Mouse (Mus musculus): ENCODE measurements at regions not wholly inside any gene's neighbourhood (a gene's known extent, or its start where the extent isn't known, plus 50 kb on each side); places are given as distances from the start of the nearest gene placed in this dataset.
"Not testable (repeated sequence)": the region's sequence is repeated elsewhere in the genome, so short reads cannot be mapped to it uniquely, and the experiment has no call there.

- no peak for ATAC-seq
- H3K27ac ChIP-seq, result no peak overlapping the region
Measured at GRCm38 (mm10) chr7:64101679-64102078, 52.0 kb upstream of the Trpm1 start.

GRCm38 (mm10) chr7:64099606-64100005 is 54.0 kb upstream of the Trpm1 start:
- Histone ChIP-seq H3K4me2 (replicated peaks) (no peak overlapping the region), H3K4me1 (replicated peaks) (no peaks in the 10 kb centered on the region), H3K9ac (replicated peaks) (no peak overlapping the region), H3K36me3 (no peaks in the 10 kb centered on the region), H3K4me3 (replicated peaks) (no peak overlapping the region), H3K9me3 (no peaks in the 10 kb centered on the region), H3K27ac (no peak overlapping the region), H3K27me3 (no peaks in the 10 kb centered on the region)
- 93% methylated on average over 3 of the region's 3 CpGs for WGBS
- ATAC-seq, result no peak

More at GRCm38 (mm10) chr7:64101679-64102078, 52.0 kb upstream of the Trpm1 start:
- H3K4me1 ChIP-seq (replicated peaks), result no peaks in the 10 kb centered on the region
- no peak overlapping the region for H3K9ac ChIP-seq (replicated peaks)
- WGBS, result 97% methylated on average over 1 of the region's 1 CpGs
- no peak overlapping the region for H3K4me3 ChIP-seq (replicated peaks)
- H3K36me3 ChIP-seq, result no peaks in the 10 kb centered on the region
- H3K4me2 ChIP-seq (replicated peaks), result no peak overlapping the region
- no peaks in the 10 kb centered on the region for H3K27me3 ChIP-seq
- no peaks in the 10 kb centered on the region for H3K9me3 ChIP-seq

DNA sequence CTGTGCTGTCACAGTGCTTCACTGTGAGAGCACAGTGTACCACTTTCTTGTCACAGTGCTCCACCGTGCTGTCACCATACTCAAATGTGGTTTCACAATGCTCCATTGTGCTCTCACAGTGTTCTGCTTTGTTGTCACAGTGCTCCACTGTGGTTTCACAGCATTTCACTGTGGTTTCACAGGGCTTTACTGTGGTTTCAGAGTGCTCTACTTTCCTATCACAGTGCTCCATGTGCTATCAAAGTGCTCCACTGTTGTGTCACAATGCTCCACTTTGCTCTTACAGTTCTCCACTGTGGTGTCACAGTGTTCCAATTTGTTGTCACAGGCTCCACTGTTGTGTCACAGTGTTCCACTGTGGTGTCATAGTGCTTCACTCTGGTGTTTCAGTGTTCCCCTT is 63.6 kb upstream of the Trpm1 start:
- WGBS, result 93% methylated on average over 1 of the region's 1 CpGs
- Histone ChIP-seq H3K27ac (no peak overlapping the region), H3K4me3 (replicated peaks) (no peak overlapping the region), H3K9ac (replicated peaks) (no peak overlapping the region), H3K27me3 (no peaks in the 10 kb centered on the region), H3K9me3 (no peaks in the 10 kb centered on the region), H3K36me3 (no peaks in the 10 kb centered on the region), H3K4me2 (replicated peaks) (no peak overlapping the region), H3K4me1 (replicated peaks) (no peaks in the 10 kb centered on the region)
- ATAC-seq, result no peak

GRCm38 (mm10) chr7:64089034-64089433 is 64.6 kb upstream of the Trpm1 start:
- no peaks in the 10 kb centered on the region for H3K36me3 ChIP-seq
- H3K27me3 ChIP-seq, result no peaks in the 10 kb centered on the region
- H3K9ac ChIP-seq (replicated peaks), result no peak overlapping the region
- 0 out of 2 replicates have a peak, but pooled peaks have one; percentile 19 for ATAC-seq
- H3K4me2 ChIP-seq (replicated peaks), result no peak overlapping the region
- H3K4me3 ChIP-seq (replicated peaks), result no peak overlapping the region
- H3K4me1 ChIP-seq (replicated peaks), result no peaks in the 10 kb centered on the region
- no peaks in the 10 kb centered on the region for H3K9me3 ChIP-seq
- WGBS, result 90% methylated on average over 5 of the region's 5 CpGs
- H3K27ac ChIP-seq, result no peak overlapping the region

DNA sequence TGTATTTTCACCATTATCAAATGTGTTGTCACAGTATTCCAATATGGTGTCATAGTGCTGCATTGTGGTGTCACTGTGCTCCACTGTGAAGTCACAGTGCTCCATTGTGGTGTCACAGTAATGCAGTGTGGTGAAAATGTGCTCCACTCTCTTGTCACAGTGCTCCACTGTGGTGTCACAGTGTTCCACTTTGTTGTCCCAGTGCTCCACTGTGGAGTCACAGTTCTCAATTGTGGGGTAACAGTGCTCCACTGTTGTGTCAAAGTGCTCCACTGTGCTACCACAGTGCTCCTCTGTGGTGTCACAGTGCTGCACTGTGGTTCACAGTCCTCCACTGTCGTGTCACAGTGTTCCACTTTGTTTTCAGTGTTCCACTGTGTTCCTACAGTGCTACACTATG is 69.7 kb upstream of the Trpm1 start:
- not testable (repeated sequence) for H3K9ac ChIP-seq (replicated peaks); H3K27ac ChIP-seq; H3K36me3 ChIP-seq; H3K4me1 ChIP-seq (replicated peaks); H3K4me2 ChIP-seq (replicated peaks); H3K27me3 ChIP-seq; ATAC-seq; H3K4me3 ChIP-seq (replicated peaks); H3K9me3 ChIP-seq
- 88% methylated on average over 1 of the region's 1 CpGs for WGBS

DNA sequence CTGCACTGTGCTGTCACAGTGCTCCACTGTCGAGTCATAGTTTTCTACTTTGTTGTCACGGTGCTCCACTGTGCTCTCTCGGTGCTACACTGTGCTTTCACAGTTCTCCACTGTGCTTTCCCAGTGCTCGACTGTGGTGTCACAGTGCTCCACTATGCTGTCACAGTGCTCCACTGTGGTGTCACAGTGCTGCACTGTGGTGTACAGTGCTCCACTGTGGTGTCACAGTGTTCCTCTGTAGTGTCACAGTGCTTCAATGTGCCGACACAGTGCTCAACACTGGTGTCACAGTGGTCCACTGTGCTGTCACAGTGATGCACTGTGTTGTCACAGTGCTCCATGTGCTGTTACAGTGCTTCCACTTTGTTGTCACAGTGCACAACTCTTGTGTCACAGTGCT is 71.0 kb upstream of the Trpm1 start:
- Histone ChIP-seq H3K27ac (no peak overlapping the region), H3K9me3 (no peaks in the 10 kb centered on the region; the same call in 1 of the 2 replicates), H3K9ac (replicated peaks) (no peak overlapping the region), H3K36me3 (no peaks in the 10 kb centered on the region), H3K27me3 (no peaks in the 10 kb centered on the region), H3K4me3 (replicated peaks) (no peak overlapping the region), H3K4me2 (replicated peaks) (no peak overlapping the region), H3K4me1 (replicated peaks) (no peaks in the 10 kb centered on the region)
- 90% methylated on average over 5 of the region's 5 CpGs for WGBS
- ATAC-seq, result no peak

GRCm38 (mm10) chr7:64082201-64082600 is 71.4 kb upstream of the Trpm1 start:
- no peaks in the 10 kb centered on the region for H3K27me3 ChIP-seq
- 82% methylated on average over 3 of the region's 3 CpGs for WGBS
- no peaks in the 10 kb centered on the region; the same call in 1 of the 2 replicates for H3K9me3 ChIP-seq
- no peaks in the 10 kb centered on the region for H3K4me1 ChIP-seq (replicated peaks)
- ATAC-seq, result no peak
- H3K4me2 ChIP-seq (replicated peaks), result no peak overlapping the region
- no peak overlapping the region for H3K4me3 ChIP-seq (replicated peaks)
- no peaks in the 10 kb centered on the region for H3K36me3 ChIP-seq
- no peak overlapping the region for H3K27ac ChIP-seq
- no peak overlapping the region for H3K9ac ChIP-seq (replicated peaks)

DNA sequence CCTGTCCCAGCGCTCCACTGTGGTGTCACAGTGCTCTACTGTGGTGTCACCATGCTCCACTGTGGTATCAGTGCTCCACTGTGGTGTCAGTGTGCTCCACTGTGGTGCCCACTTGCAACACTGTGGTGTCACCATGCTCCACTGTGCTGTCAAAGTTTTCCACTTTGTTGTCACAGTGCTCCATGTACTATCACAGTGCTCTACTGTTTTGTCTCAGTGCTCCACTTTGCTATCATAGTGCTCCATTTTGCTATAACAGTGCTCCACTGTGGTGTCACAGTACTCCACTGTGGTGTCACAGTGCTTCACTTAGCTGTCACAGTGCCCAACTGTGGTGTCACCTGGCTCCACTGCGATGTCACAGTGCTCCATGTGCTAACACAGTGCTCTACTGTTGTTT is 72.0 kb upstream of the Trpm1 start:
- Histone ChIP-seq H3K27ac (no peak overlapping the region), H3K9ac (replicated peaks) (no peak overlapping the region), H3K9me3 (no peaks in the 10 kb centered on the region; the same call in 1 of the 2 replicates), H3K27me3 (no peaks in the 10 kb centered on the region), H3K36me3 (no peaks in the 10 kb centered on the region), H3K4me3 (replicated peaks) (no peak overlapping the region), H3K4me2 (replicated peaks) (no peak overlapping the region), H3K4me1 (replicated peaks) (no peaks in the 10 kb centered on the region)
- 66% methylated on average over 2 of the region's 2 CpGs for WGBS
- ATAC-seq, result no peak

DNA sequence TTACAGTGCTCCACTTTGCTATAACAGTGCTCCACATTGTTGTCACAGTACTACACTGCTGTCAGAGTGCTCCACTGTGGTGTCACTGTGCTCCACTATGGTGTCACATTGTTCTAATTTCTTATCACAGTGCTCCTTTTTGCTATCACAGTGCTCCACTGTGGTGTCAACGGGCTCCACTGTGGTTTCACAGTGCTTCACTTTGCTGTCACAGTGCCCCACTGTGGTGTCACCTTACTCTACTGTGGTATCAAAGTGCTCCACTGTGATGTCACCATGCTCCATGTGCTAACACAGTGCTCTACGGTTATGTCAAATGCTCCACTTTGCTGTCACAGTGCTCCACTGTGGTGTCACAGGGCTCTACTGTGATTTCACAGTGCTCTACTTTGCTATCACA is 72.6 kb upstream of the Trpm1 start:
- Histone ChIP-seq H3K9ac (replicated peaks) (no peak overlapping the region), H3K4me3 (replicated peaks) (no peak overlapping the region), H3K27me3 (no peaks in the 10 kb centered on the region), H3K36me3 (no peaks in the 10 kb centered on the region), H3K9me3 (no peaks in the 10 kb centered on the region; the same call in 1 of the 2 replicates), H3K4me2 (replicated peaks) (no peak overlapping the region), H3K4me1 (replicated peaks) (no peaks in the 10 kb centered on the region), H3K27ac (no peak overlapping the region)
- ATAC-seq, result no peak
- 91% methylated on average over 2 of the region's 2 CpGs for WGBS

GRCm38 (mm10) chr7:64079301-64079700 is 74.3 kb upstream of the Trpm1 start:
- Histone ChIP-seq H3K9me3 (no peaks in the 10 kb centered on the region; the same call in 1 of the 2 replicates), H3K4me2 (replicated peaks) (no peak overlapping the region), H3K9ac (replicated peaks) (no peak overlapping the region), H3K4me1 (replicated peaks) (no peaks in the 10 kb centered on the region), H3K36me3 (no peaks in the 10 kb centered on the region), H3K27me3 (no peaks in the 10 kb centered on the region), H3K27ac (no peak overlapping the region), H3K4me3 (replicated peaks) (no peak overlapping the region)
- ATAC-seq, result no peak
- 87% methylated on average over 3 of the region's 3 CpGs for WGBS

- no peaks in the 10 kb centered on the region for H3K4me1 ChIP-seq (replicated peaks)
- 79% methylated on average over 1 of the region's 1 CpGs for WGBS
- no peak overlapping the region for H3K4me3 ChIP-seq (replicated peaks)
- no peaks in the 10 kb centered on the region for H3K36me3 ChIP-seq
- no peak overlapping the region for H3K27ac ChIP-seq
- H3K9me3 ChIP-seq, result no peaks in the 10 kb centered on the region; the same call in 1 of the 2 replicates
- no peaks in the 10 kb centered on the region for H3K27me3 ChIP-seq
- ATAC-seq, result no peak
- H3K9ac ChIP-seq (replicated peaks), result no peak overlapping the region
- H3K4me2 ChIP-seq (replicated peaks), result no peak overlapping the region
Measured at GRCm38 (mm10) chr7:64078646-64079045, 75.0 kb upstream of the Trpm1 start.

DNA sequence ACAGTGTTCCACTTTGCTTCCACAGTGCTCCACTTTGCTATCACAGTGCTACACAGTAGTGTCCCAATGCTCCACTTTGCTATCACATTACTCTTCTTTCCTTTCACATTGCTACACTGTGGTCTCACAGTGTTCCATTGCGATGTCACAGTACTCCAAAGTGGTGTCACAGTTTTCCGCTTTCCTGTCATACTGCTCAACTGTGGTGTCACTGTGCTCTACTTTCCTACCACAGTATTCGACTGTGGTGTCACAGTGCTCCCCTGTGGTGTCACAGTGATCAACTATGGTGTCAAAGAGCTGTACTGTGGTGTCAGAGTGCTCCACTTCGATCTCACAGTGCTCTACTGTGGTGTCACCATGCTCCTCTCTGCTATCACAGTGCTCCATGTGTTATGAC is 76.1 kb upstream of the Trpm1 start:
- H3K9ac ChIP-seq (replicated peaks), result no peak overlapping the region
- no peaks in the 10 kb centered on the region for H3K9me3 ChIP-seq
- H3K27me3 ChIP-seq, result no peaks in the 10 kb centered on the region
- no peak for ATAC-seq
- H3K4me1 ChIP-seq (replicated peaks), result no peaks in the 10 kb centered on the region
- H3K27ac ChIP-seq, result no peak overlapping the region
- no peak overlapping the region for H3K4me2 ChIP-seq (replicated peaks)
- no peaks in the 10 kb centered on the region for H3K36me3 ChIP-seq
- H3K4me3 ChIP-seq (replicated peaks), result no peak overlapping the region
- WGBS, result 73% methylated on average over 4 of the region's 4 CpGs

- Histone ChIP-seq H3K4me1 (replicated peaks) (no peaks in the 10 kb centered on the region), H3K9ac (replicated peaks) (no peak overlapping the region), H3K36me3 (no peaks in the 10 kb centered on the region), H3K4me2 (replicated peaks) (no peak overlapping the region), H3K4me3 (replicated peaks) (no peak overlapping the region), H3K9me3 (no peaks in the 10 kb centered on the region), H3K27ac (no peak overlapping the region), H3K27me3 (no peaks in the 10 kb centered on the region)
- ATAC-seq, result no peak
- WGBS, result 88% methylated on average over 4 of the region's 4 CpGs
Measured at GRCm38 (mm10) chr7:64076764-64077360, 76.8 kb upstream of the Trpm1 start.
